Mouse (Mus musculus): Measurements from ENCODE around the gene Arid1b.

- no peak for TF ChIP-seq GATA1 (IDR thresholded peaks at IDR 0.05; ENCODE audit: borderline replicate concordance, low read length)
- TF ChIP-seq FLI1 (IDR thresholded peaks at IDR 0.05; ENCODE audit: low read length): no peak
Measured at GRCm38 (mm10) chr17:5045613-5046012, 51.5 kb downstream of the Arid1b start.

Data from megakaryocyte, embryonic 14.5 days (primary cell).